Mouse (Mus musculus): ENCODE measurements around the gene Hist1h2be. TPM values are rescaled to one million over a fixed set of nuclear protein-coding genes. Genes with fewer than 3 reads are reported as not detected.
"Not testable (repeated sequence)": the region's sequence is repeated elsewhere in the genome, so short reads cannot be mapped to it uniquely, and the experiment has no call there.

Gene Hist1h2be
- polyA plus RNA-seq, 1 experiment, result 2.8 TPM

DNA sequence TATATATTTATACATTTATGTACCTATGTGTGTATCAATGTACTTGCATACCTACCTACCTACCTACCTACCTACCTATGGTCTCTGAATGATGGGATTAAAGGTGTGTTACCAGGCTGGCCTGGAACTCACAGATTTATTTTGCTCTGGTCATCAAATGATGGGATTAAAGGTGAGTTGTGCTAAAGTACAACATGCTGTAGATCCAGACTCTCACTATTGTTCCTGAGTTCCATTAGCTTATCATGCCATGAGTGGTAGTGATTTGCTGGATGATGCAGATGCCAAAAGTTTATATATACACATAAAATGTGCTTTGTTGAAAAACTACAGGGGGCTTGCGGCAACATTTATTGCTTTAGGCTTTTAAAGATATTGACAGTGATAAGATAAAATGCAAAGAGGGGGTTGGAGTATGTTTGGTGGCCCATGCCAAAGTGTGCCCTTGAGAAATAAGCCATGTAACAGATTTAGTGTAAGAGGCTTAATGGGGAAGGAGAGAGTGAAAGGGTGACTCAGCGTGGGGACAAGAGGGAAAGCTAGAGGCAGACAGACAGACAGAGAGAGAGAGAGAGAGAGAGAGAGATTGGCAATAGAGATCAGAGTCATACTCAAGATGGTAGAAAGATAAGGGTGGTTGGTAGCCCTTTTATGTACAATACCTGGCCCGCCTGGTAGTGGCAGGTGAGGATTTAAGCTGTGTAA lies 83.8 kb downstream of the Hist1h2be start:
- 83% methylated on average over 3 of the region's 3 CpGs for WGBS
- DNase-seq (ENCODE audit: low read depth in 1 of 2, low spot score in 2 of 2), result no peak
- Histone ChIP-seq H3K36me3 (ENCODE audit: control insufficient read depth, insufficient read depth, low read length) (no peaks in the 10 kb centered on the region), H3K4me1 (ENCODE audit: control insufficient read depth, insufficient read depth, insufficient read length) (peaks cover 3% of the 10 kb centered on the region; the same call in 1 of the 2 replicates), H3K4me3 (ENCODE audit: extremely low read depth, insufficient read depth, insufficient read length) (no peak overlapping the region), H3K27ac (ENCODE audit: insufficient read depth, low read length) (no peak overlapping the region), H3K27me3 (ENCODE audit: control insufficient read depth, insufficient read depth, low read length) (no peaks in the 10 kb centered on the region)
- TF ChIP-seq CTCF (IDR thresholded peaks at IDR 0.05; ENCODE audit: extremely low read depth, insufficient read depth, insufficient read length, insufficient replicate concordance), result no peak
- no peak for TF ChIP-seq POLR2A (IDR thresholded peaks at IDR 0.05; ENCODE audit: low read depth, low read length)

DNA sequence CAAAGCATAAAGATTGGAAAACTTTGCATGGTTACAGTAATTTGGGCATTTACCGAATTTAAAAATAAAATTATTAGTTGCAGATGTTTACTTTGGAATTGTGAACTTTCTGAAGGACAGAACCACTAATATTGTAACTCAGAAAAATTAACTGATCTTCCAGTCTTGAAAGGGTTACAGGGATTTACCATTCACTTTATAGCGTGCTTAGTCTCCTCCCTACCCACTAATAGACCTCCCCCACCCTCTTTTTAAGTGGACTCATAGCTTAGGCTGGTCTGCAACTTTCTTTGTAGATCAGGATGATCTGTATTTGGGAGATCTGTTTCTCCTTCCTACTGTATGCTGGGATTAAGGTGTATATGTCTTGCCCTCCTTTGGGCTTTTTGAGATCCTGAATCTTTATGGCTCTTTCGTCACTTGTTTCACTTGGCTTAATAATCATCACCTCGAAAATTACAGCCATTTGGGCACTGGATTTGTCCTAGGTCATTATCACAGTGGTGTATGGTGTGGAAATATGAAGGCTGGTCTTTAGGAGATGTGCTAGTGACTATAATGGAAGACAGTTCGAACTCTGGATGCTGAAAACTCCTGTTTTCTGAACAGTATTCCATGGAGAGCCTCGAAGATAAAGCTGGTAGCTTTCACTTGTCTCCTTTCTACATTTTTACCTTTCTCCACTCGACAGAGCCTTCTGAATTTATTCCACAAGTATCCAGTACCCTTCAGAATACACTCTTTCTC lies 84.7 kb downstream of the Hist1h2be start:
- H3K4me3 ChIP-seq (ENCODE audit: extremely low read depth, insufficient read depth, insufficient read length), result no peak overlapping the region
- no peak for DNase-seq (ENCODE audit: low read depth in 1 of 2, low spot score in 2 of 2)
- no peak overlapping the region for H3K27ac ChIP-seq (ENCODE audit: insufficient read depth, low read length)
- no peaks in the 10 kb centered on the region for H3K36me3 ChIP-seq (ENCODE audit: control insufficient read depth, insufficient read depth, low read length)
- peaks cover 3% of the 10 kb centered on the region; the same call in 1 of the 2 replicates for H3K4me1 ChIP-seq (ENCODE audit: control insufficient read depth, insufficient read depth, insufficient read length)
- H3K27me3 ChIP-seq (ENCODE audit: control insufficient read depth, insufficient read depth, low read length), result no peaks in the 10 kb centered on the region
- WGBS, result 30% methylated on average over 7 of the region's 7 CpGs
- no peak for TF ChIP-seq CTCF (IDR thresholded peaks at IDR 0.05; ENCODE audit: extremely low read depth, insufficient read depth, insufficient read length, insufficient replicate concordance)
- TF ChIP-seq POLR2A (IDR thresholded peaks at IDR 0.05; ENCODE audit: low read depth, low read length), result no peak

DNA sequence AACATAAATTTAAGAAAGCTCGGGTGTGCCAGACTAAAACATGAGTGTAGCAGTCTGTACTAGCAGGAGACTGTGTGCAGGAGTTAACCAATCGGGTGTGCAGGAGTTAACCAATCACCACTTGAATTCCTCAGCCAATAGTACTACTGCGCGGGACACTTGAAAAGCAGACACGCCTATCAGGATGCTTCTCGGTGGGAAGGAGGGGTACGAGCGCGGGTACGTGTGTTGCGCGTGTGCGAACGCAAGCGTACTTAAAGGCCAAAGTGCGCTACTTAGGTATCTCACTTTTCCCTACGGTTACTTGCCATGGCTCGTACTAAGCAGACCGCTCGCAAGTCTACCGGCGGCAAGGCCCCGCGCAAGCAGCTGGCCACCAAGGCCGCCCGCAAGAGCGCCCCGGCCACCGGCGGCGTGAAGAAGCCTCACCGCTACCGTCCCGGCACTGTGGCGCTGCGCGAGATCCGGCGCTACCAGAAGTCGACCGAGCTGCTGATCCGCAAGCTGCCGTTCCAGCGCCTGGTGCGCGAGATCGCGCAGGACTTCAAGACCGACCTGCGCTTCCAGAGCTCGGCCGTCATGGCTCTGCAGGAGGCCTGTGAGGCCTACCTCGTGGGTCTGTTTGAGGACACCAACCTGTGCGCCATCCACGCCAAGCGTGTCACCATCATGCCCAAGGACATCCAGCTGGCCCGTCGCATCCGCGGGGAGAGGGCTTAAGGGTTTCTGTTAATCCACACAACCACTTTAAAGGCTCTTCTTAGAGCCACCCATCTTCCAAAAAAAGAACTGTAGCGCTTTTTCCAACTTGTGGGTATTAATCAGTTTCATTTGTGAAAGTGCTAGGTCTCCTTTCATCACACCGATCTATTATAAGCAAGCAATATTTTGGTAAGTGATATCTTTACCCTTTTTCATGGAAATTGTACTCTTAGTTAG lies 85.5 kb downstream of the Hist1h2be start, which contains the start of gene Hist1h3g:
Gene Hist1h3g, plus strand, starts transcription at position 286 of the 939 bp plus-strand sequence.
- H3K27me3 ChIP-seq (ENCODE audit: control insufficient read depth, insufficient read depth, low read length); H3K4me1 ChIP-seq (ENCODE audit: control insufficient read depth, insufficient read depth, insufficient read length); H3K36me3 ChIP-seq (ENCODE audit: control insufficient read depth, insufficient read depth, low read length): not testable (repeated sequence)
- Histone ChIP-seq H3K27ac (ENCODE audit: insufficient read depth, low read length) (peak within 1 kb of the TSS; percentile 11; the same call in 1 of the 2 replicates), H3K4me3 (ENCODE audit: extremely low read depth, insufficient read depth, insufficient read length) (peak within 1 kb of the TSS; percentile 59)
- under 1% methylated on average over 56 of the region's 62 CpGs for WGBS
- peak; percentile 78 to 86 for DNase-seq (ENCODE audit: low read depth in 1 of 2, low spot score in 2 of 2)

DNA sequence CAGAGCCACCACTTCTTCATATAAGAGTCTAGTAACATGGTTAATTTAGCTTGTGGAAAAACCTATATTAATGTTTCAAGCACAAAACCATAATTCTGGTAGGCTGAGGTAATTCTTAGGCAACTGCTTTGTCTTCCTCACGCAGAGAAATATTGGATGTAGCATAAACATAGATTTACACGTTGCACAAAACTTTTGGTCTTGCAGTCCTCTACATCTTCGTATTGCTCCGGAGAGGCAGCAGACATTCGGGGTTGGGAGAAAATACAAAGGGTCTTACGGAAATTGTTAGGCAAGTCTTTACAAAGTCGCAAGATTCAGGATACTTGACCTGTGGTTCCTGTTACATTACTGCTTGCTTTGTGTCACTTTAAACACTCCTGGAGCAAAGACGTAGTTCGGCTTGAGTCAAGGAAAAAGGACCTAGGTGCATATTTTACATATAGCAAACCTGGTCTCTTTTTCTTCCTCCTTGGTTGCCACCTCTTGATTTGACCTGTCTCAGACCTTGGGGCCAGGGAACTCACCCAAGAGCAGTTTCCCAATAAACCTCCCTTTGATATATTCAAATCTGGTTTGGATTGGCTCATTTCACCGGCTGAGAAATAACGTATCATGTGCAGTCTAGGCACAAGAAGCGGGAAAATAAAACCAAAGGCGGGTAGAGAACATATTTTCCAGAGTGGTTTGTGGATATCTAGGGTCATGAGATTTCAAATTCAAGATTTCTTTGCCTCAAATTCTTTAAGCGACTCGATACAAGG lies 86.4 kb downstream of the Hist1h2be start:
- Histone ChIP-seq H3K36me3 (ENCODE audit: control insufficient read depth, insufficient read depth, low read length) (no peaks in the 10 kb centered on the region), H3K4me1 (ENCODE audit: control insufficient read depth, insufficient read depth, insufficient read length) (peaks cover 3% of the 10 kb centered on the region; the same call in 1 of the 2 replicates), H3K27ac (ENCODE audit: insufficient read depth, low read length) (peak overlapping the region; percentile 11; the same call in 1 of the 2 replicates), H3K4me3 (ENCODE audit: extremely low read depth, insufficient read depth, insufficient read length) (peak overlapping the region; percentile 14), H3K27me3 (ENCODE audit: control insufficient read depth, insufficient read depth, low read length) (no peaks in the 10 kb centered on the region)
- TF ChIP-seq POLR2A (IDR thresholded peaks at IDR 0.05; ENCODE audit: low read depth, low read length), result no peak
- TF ChIP-seq CTCF (IDR thresholded peaks at IDR 0.05; ENCODE audit: extremely low read depth, insufficient read depth, insufficient read length, insufficient replicate concordance), result no peak
- DNase-seq (ENCODE audit: low read depth in 1 of 2, low spot score in 2 of 2), result no peak
- WGBS, result under 1% methylated on average over 15 of the region's 15 CpGs

Other genes starting within 250 kb of the Hist1h2be start
- gene Abt1, start 197.3 kb downstream of the Hist1h2be start, polyA plus RNA-seq (2012; rRNA removed), result 1.8 TPM in 2 replicates
- gene Btn1a1, start 155.2 kb downstream of the Hist1h2be start, polyA plus RNA-seq (2012; rRNA removed), result 0.19 and 0.56 TPM in 2 replicates
- gene Btn2a2, start 132.3 kb downstream of the Hist1h2be start, polyA plus RNA-seq (2012; rRNA removed), result 0.04 TPM in 1 of 2 replicates, not detected in the other
- 26.5 and 53.6 TPM in 2 replicates for gene Hist1h4h, start 90.1 kb downstream of the Hist1h2be start, polyA plus RNA-seq (2012; rRNA removed)
- 733 and 772 TPM in 2 replicates for gene Hist1h2af, start 87.2 kb downstream of the Hist1h2be start, polyA plus RNA-seq (2012; rRNA removed)
- gene Hist1h3g, start 85.7 kb downstream of the Hist1h2be start, polyA plus RNA-seq (2012; rRNA removed), result 34.4 and 52.1 TPM in 2 replicates
- 4.9 and 8.4 TPM in 2 replicates for gene Hist1h2bh, start 77.7 kb downstream of the Hist1h2be start, polyA plus RNA-seq (2012; rRNA removed)
- 10.2 and 16.1 TPM in 2 replicates for gene Hist1h3f, start 77.1 kb downstream of the Hist1h2be start, polyA plus RNA-seq (2012; rRNA removed)
- gene Hist1h4f, start 69.5 kb downstream of the Hist1h2be start, polyA plus RNA-seq (2012; rRNA removed), result 24.8 and 33.8 TPM in 2 replicates
- 0.30 and 0.39 TPM in 2 replicates for gene Hist1h1d, start 67.9 kb downstream of the Hist1h2be start, polyA plus RNA-seq (2012; rRNA removed)
- gene Hist1h3e, start 58.8 kb downstream of the Hist1h2be start, polyA plus RNA-seq (2012; rRNA removed), result 36.8 and 50.5 TPM in 2 replicates
- gene Hist1h2ae, start 49.9 kb downstream of the Hist1h2be start, polyA plus RNA-seq (2012; rRNA removed), result 15.5 and 23.4 TPM in 2 replicates
- gene Hist1h2bg, start 49.7 kb downstream of the Hist1h2be start, polyA plus RNA-seq (2012; rRNA removed), result 57.5 and 66.9 TPM in 2 replicates
- 26.2 and 28.3 TPM in 2 replicates for gene Hist1h2bf, start 46.9 kb downstream of the Hist1h2be start, polyA plus RNA-seq (2012; rRNA removed)
- gene Hist1h2ad, start 46.7 kb downstream of the Hist1h2be start, polyA plus RNA-seq (2012; rRNA removed), result 12.2 and 23.2 TPM in 2 replicates
- gene Hist1h3d, start 45.4 kb downstream of the Hist1h2be start, polyA plus RNA-seq (2012; rRNA removed), result 20.9 and 27.9 TPM in 2 replicates
- 19.1 and 20.9 TPM in 2 replicates for gene Hist1h4d, start 39.5 kb downstream of the Hist1h2be start, polyA plus RNA-seq (2012; rRNA removed)
- 2.9 and 3.7 TPM in 2 replicates for gene Hist1h1e, start 1.4 kb upstream of the Hist1h2be start, polyA plus RNA-seq (2012; rRNA removed)
- 1.2 and 2.0 TPM in 2 replicates for gene Hist1h2ac, start 62.8 kb upstream of the Hist1h2be start, polyA plus RNA-seq (2012; rRNA removed)
- 41.8 and 44.4 TPM in 2 replicates for gene Hist1h2bc, start 63.1 kb upstream of the Hist1h2be start, polyA plus RNA-seq (2012; rRNA removed)
- gene Hist1h1t, start 74.7 kb upstream of the Hist1h2be start, polyA plus RNA-seq (2012; rRNA removed), result not detected in 2 replicates
- 20.0 and 33.6 TPM in 2 replicates for gene Hist1h4c, start 77.3 kb upstream of the Hist1h2be start, polyA plus RNA-seq (2012; rRNA removed)
- 20.7 and 26.1 TPM in 2 replicates for gene Hfe, start 89.7 kb upstream of the Hist1h2be start, polyA plus RNA-seq (2012; rRNA removed)
- 20.9 and 25.5 TPM in 2 replicates for gene Hist1h1c, start 117.7 kb upstream of the Hist1h2be start, polyA plus RNA-seq (2012; rRNA removed)
- gene Hist1h3c, start 124.5 kb upstream of the Hist1h2be start, polyA plus RNA-seq (2012; rRNA removed), result 35.9 and 50.3 TPM in 2 replicates
- gene Hist1h2bb, start 125.6 kb upstream of the Hist1h2be start, polyA plus RNA-seq (2012; rRNA removed), result 23.7 and 32.9 TPM in 2 replicates
- gene Hist1h2ab, start 130.0 kb upstream of the Hist1h2be start, polyA plus RNA-seq (2012; rRNA removed), result 28.4 and 40.3 TPM in 2 replicates
- 54.9 and 68.9 TPM in 2 replicates for gene Hist1h3b, start 131.1 kb upstream of the Hist1h2be start, polyA plus RNA-seq (2012; rRNA removed)
- gene Hist1h4b, start 135.9 kb upstream of the Hist1h2be start, polyA plus RNA-seq (2012; rRNA removed), result 19.0 and 27.4 TPM in 2 replicates
- 16.1 and 29.5 TPM in 2 replicates for gene Hist1h4a, start 140.1 kb upstream of the Hist1h2be start, polyA plus RNA-seq (2012; rRNA removed)
- 38.4 and 54.1 TPM in 2 replicates for gene Hist1h3a, start 141.3 kb upstream of the Hist1h2be start, polyA plus RNA-seq (2012; rRNA removed)
- gene Hist1h1a, start 142.5 kb upstream of the Hist1h2be start, polyA plus RNA-seq (2012; rRNA removed), result 1.3 and 1.5 TPM in 2 replicates
- not detected in 2 replicates for gene Trim38, start 148.8 kb upstream of the Hist1h2be start, polyA plus RNA-seq (2012; rRNA removed)
- gene Slc17a2, start 185.9 kb upstream of the Hist1h2be start, polyA plus RNA-seq (2012; rRNA removed), result not detected in 2 replicates
- gene Slc17a3, start 218.3 kb upstream of the Hist1h2be start, polyA plus RNA-seq (2012; rRNA removed), result 0.06 TPM in 1 of 2 replicates, not detected in the other
- gene Slc17a1, start 246.6 kb upstream of the Hist1h2be start, polyA plus RNA-seq (2012; rRNA removed), result 0.11 TPM in 1 of 2 replicates, not detected in the other

All from spleen, adult 2 months (tissue).